Mouse (Mus musculus) megakaryocyte-erythroid progenitor cell, adult 5-6 weeks (primary cell): ENCODE results near the gene Vps52. TPM values are rescaled to one million over a fixed set of nuclear protein-coding genes. Genes with fewer than 3 reads are reported as not detected.
"Not testable (repeated sequence)": the region's sequence is repeated elsewhere in the genome, so short reads cannot be mapped to it uniquely, and the experiment has no call there.

Source experiments
- ATAC-seq: replicated peaks from 2 replicates; pipeline ENCODE4 v1.8.0; 2016; ENCODE audit warnings: mild to moderate bottlenecking, inconsistent platforms; ENCODE audit not compliant: severe bottlenecking, poor library complexity, low FRiP score, low TSS enrichment
- total RNA-seq, 2 experiments: library from RNA; stranded (forward) in 1 of 2; stranded (reverse) in 1 of 2; fragments of 200-1000, 215-1000 nt in 1 of 2; fragments of >200 nt in 1 of 2; fragmentation: Nextera tagmentation in 1 of 2; gene quantifications; 2 replicates each; pipeline ENCODE4 v1.2.3; 2014 to 2017

Gene Vps52
- total RNA-seq, 2 experiments from 2014 or later, result 17.4 to 51.4 TPM

- no peak for ATAC-seq
These were observed 16.8 kb upstream of the Vps52 start for GRCm38 (mm10) chr17:33938783-33939182.

- peak; percentile 84 for ATAC-seq
These were observed 15.3 kb upstream of the Vps52 start, which contains the start of the genes Pfdn6 and Wdr46 for GRCm38 (mm10) chr17:33940206-33940805. Gene Pfdn6, minus strand, starts transcription at chr17:33940343. Gene Wdr46, plus strand, starts transcription at chr17:33940660.

- ATAC-seq, result no peak
These were observed 14.6 kb upstream of the Vps52 start for GRCm38 (mm10) chr17:33940981-33941380.

GRCm38 (mm10) chr17:33941381-33941780 is 14.2 kb upstream of the Vps52 start:
- ATAC-seq, result no peak

- ATAC-seq, result no peak
These were observed 12.2 kb upstream of the Vps52 start for GRCm38 (mm10) chr17:33943454-33943853.

- no peak for ATAC-seq
These were observed 8.1 kb upstream of the Vps52 start for GRCm38 (mm10) chr17:33947430-33948089.

GRCm38 (mm10) chr17:33948090-33948904 is 7.3 kb upstream of the Vps52 start:
- ATAC-seq, result no peak

GRCm38 (mm10) chr17:33948905-33949537 is 6.6 kb upstream of the Vps52 start:
- ATAC-seq, result no peak

- no peak for ATAC-seq
These were observed 5.4 kb upstream of the Vps52 start for GRCm38 (mm10) chr17:33950131-33950625.

- ATAC-seq, result peak; percentile 69
These were observed 4.3 kb upstream of the Vps52 start, which contains the start of gene B3galt4 for GRCm38 (mm10) chr17:33951021-33951946. Gene B3galt4, minus strand, starts transcription at chr17:33951488.

GRCm38 (mm10) chr17:33952015-33952414 is 3.6 kb upstream of the Vps52 start:
- not testable (repeated sequence) for ATAC-seq

GRCm38 (mm10) chr17:33952879-33953278 is 2.7 kb upstream of the Vps52 start:
- ATAC-seq, result no peak

GRCm38 (mm10) chr17:33953310-33953709 is 2.3 kb upstream of the Vps52 start:
- ATAC-seq, result no peak

GRCm38 (mm10) chr17:33953961-33954565 is 1.5 kb upstream of the Vps52 start:
- no peak for ATAC-seq

- no peak for ATAC-seq
These were observed 712 bp upstream of the Vps52 start for GRCm38 (mm10) chr17:33954646-33955554.

GRCm38 (mm10) chr17:33956336-33956735 is 724 bp downstream of the Vps52 start:
- ATAC-seq, result no peak

GRCm38 (mm10) chr17:33957493-33957892 is 1.9 kb downstream of the Vps52 start:
- no peak for ATAC-seq
